Mouse (Mus musculus) spleen, adult 18-20 months (tissue): ENCODE results near the gene Obp1b.
"Not testable (repeated sequence)": the region's sequence is repeated elsewhere in the genome, so short reads cannot be mapped to it uniquely, and the experiment has no call there.

ENCODE experiments used
- DNase-seq, 2 experiments: peaks; one replicate each; pipeline ENCODE4 v3.0.0; 2022; ENCODE audit warnings: mixed read lengths in 2 of 2

The Obp1b gene

DNA sequence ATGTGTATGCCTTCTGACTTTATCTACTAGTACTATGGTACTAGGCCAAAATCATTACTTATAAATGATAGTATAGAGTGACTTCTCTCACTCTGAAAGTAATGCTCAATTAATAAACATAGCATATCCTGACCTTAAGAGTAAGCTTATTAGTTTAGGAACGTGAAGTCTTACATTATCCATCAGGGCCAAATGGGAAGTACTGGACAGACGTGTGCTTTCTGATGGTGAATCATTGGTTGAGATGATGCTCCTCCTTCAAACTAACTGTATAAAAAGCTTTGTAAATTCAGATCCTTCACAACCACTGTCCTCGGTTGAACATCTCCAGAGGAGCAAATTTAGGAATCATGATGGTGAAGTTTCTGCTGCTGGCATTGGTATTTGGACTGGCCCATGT is at the start of gene Obp1b:
TSS of gene Obp1b (plus strand) at position 301 of the 400 bp plus-strand sequence.
- not testable (repeated sequence) for DNase-seq

DNA sequence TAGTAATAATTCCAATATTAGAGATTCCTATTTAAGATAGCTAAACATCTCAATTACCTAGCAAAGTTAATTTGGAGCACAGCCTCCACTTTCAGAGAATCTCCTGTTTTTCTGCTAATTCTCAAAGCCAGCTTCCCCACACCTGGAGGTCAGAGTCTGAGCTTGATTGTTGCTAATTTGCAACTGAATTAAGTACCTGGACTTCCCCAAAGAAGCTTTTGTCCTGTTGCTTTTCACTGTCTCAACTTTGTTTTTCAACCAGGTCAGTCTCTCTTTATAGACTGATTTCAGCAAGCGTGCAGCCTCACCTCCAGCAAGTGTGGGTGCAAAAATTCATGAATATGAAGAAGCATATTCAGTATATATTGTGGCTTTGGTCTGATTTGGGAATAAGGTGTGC is 15.6 kb downstream of the Obp1b start:
- not testable (repeated sequence) for DNase-seq

DNA sequence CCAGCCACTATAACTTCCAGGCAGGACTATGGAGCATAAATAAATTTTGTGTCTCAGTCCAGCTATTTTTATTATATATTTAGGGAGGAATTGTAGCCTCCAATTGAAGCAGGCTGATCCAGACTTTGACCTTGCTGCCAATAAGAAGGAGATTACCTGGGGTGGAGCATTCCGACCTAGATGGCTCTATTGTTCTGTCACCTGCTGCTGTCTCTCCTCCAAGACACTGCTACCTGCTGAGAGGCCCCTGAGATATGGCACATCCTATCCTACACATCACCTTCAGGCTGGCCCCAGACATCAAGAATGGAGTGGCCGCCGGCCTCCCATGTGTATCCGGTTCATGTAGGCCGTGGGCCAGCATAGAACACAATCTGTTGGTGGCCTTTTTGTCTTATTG is 16.3 kb downstream of the Obp1b start:
- no peak for DNase-seq
